Mouse (Mus musculus) olfactory bulb, adult 2 months (tissue): Measurements from ENCODE around the gene Itgb4.

Source experiments
- CTCF ChIP-seq: fragments of 200-500 bp; IDR thresholded peaks from 2 replicates; pipeline ENCODE4 v1.5.1; 2012; ENCODE audit warnings: low read depth, mild to moderate bottlenecking, low read length, moderate library complexity; ENCODE audit not compliant: insufficient read depth
- POLR2A ChIP-seq: fragments of 200-500 bp; IDR thresholded peaks from 2 replicates; pipeline ENCODE4 v1.6.1; 2012; ENCODE audit warnings: mild to moderate bottlenecking, low read depth, low read length, moderate library complexity; ENCODE audit not compliant: insufficient read depth

GRCm38 (mm10) chr11:115956453-115956852, 18.1 kb upstream of the Itgb4 start:
- TF ChIP-seq CTCF = no peak
- TF ChIP-seq POLR2A = no peak
